Mouse (Mus musculus) ES-E14 (cell line): ENCODE measurements around the gene Syngr4. TPM values are rescaled to one million over a fixed set of nuclear protein-coding genes. Genes with fewer than 3 reads are reported as not detected.

Experiments
- DNase-seq: peaks from one replicate; pipeline ENCODE4 v3.0.0-alpha.2; 2013; ENCODE audit warnings: low read depth, low spot score
- H3K27ac ChIP-seq: 2 replicates; pipeline ENCODE4 v1.5.1; 2012; ENCODE audit warnings: low read depth, mild to moderate bottlenecking, low read length, moderate library complexity, mixed read lengths; ENCODE audit not compliant: poor library complexity, insufficient read depth, severe bottlenecking
- H3K36me3 ChIP-seq: 2 replicates; pipeline ENCODE4 v1.6.1; 2012; ENCODE audit warnings: mild to moderate bottlenecking, low read length, moderate library complexity, mixed read lengths; ENCODE audit not compliant: control insufficient read depth, poor library complexity, insufficient read depth, severe bottlenecking
- H3K4me1 ChIP-seq, 2 experiments: fragments of 150-350 bp in 1 of 2; sonication (generic) in 1 of 2; 2 replicates each; pipeline ENCODE4 v1.6.1; 2012; ENCODE audit warnings: low read length in 2 of 2, mild to moderate bottlenecking in 1 of 2, mixed read lengths in 1 of 2; ENCODE audit not compliant: control insufficient read depth in 2 of 2, insufficient read depth in 2 of 2, poor library complexity in 1 of 2
- H3K4me3 ChIP-seq, 2 experiments: fragments of 150-350 bp in 1 of 2; sonication (generic) in 1 of 2; 2 replicates each; pipeline ENCODE4 v1.5.1; 2012; ENCODE audit warnings: low read length in 2 of 2, low read depth in 1 of 2, mild to moderate bottlenecking in 1 of 2, mixed read lengths in 1 of 2; ENCODE audit not compliant: insufficient read depth in 1 of 2, poor library complexity in 1 of 2, severe bottlenecking in 1 of 2
- H3K9ac ChIP-seq: 2 replicates; pipeline ENCODE4 v1.6.1; 2012; ENCODE audit warnings: low read depth, mild to moderate bottlenecking, low read length, mixed read lengths; ENCODE audit not compliant: poor library complexity, insufficient read depth, severe bottlenecking
- H3K9me3 ChIP-seq: fragments of 150-350 bp; sonication (generic); 2 replicates; pipeline ENCODE4 v1.6.1; 2012; ENCODE audit warnings: low read depth, mild to moderate bottlenecking, low read length; ENCODE audit not compliant: control insufficient read depth, insufficient read depth
- CHD2 ChIP-seq: IDR thresholded peaks from 2 replicates; pipeline ENCODE4 v1.6.1; 2014; ENCODE audit warnings: mild to moderate bottlenecking, low read depth, low read length, inconsistent platforms
- HCFC1 ChIP-seq: IDR thresholded peaks from 2 replicates; pipeline ENCODE4 v1.6.1; 2012; ENCODE audit warnings: low read length, inconsistent platforms, borderline replicate concordance; ENCODE audit not compliant: insufficient read depth
- MAFK ChIP-seq: IDR thresholded peaks from 2 replicates; pipeline ENCODE4 v1.6.1; 2014; ENCODE audit warnings: mild to moderate bottlenecking, low read depth, low read length, inconsistent platforms; ENCODE audit not compliant: insufficient read depth
- ZC3H11A ChIP-seq: IDR thresholded peaks from 2 replicates; pipeline ENCODE4 v1.6.1; 2012; ENCODE audit warnings: low read depth, mild to moderate bottlenecking, inconsistent platforms, low read length, borderline replicate concordance
- ZNF384 ChIP-seq: IDR thresholded peaks from 2 replicates; pipeline ENCODE4 v1.6.1; 2012; ENCODE audit warnings: low read depth, low read length, inconsistent platforms
- in situ Hi-C, 2 experiments: fragments of 600-800 bp; cut with MboI; formaldehyde crosslinking; loops; one replicate each; pipeline ENCODE4 v1.15.1; 2025; ENCODE audit warnings: low sequenced_read_pairs in 2 of 2, inconsistent platforms in 1 of 2; ENCODE audit not compliant: unreplicated experiment in 2 of 2
- total RNA-seq: library from RNA; depleted of rRNA; stranded (reverse); fragments of 300-350 nt; gene quantifications from 2 replicates; pipeline ENCODE4 v1.2.3, GENCODE M21; 2012

Gene Syngr4
- total RNA-seq, 1 experiment, result not detected

- no peak overlapping the region for H3K9ac ChIP-seq
- H3K27ac ChIP-seq, result no peak overlapping the region
- TF ChIP-seq ZC3H11A (no peak), ZNF384 (no peak), MAFK (no peak), HCFC1 (no peak), CHD2 (no peak)
- H3K36me3 ChIP-seq, result no peaks in the 10 kb centered on the region
- in situ Hi-C loops, result no loop called here
- no peak overlapping the region for H3K4me3 ChIP-seq
- no peaks in the 10 kb centered on the region for H3K9me3 ChIP-seq
- DNase-seq, result no peak
- peaks cover 5 to 7% of the 10 kb centered on the region in 2 experiments; a peak in 2 of 4 replicates for H3K4me1 ChIP-seq
These were observed 37.5 kb downstream of the Syngr4 start for GRCm38 (mm10) chr7:45859008-45859407.

GRCm38 (mm10) chr7:45856950-45857901 lies 39.3 kb downstream of the Syngr4 start:
- Histone ChIP-seq H3K27ac (no peak overlapping the region), H3K4me1 (peaks cover 2 to 5% of the 10 kb centered on the region in 2 experiments; a peak in 2 of 4 replicates), H3K9me3 (no peaks in the 10 kb centered on the region), H3K9ac (no peak overlapping the region; the same call in 1 of the 2 replicates), H3K36me3 (no peaks in the 10 kb centered on the region), H3K4me3 (peak overlapping the region; percentile 39 to 41)
- in situ Hi-C loops, result no loop called here
- no peak for DNase-seq
- TF ChIP-seq ZC3H11A (no peak), MAFK (no peak), HCFC1 (no peak), CHD2 (no peak), ZNF384 (no peak)

- H3K36me3 ChIP-seq, result no peaks in the 10 kb centered on the region
- no peaks in the 10 kb centered on the region for H3K9me3 ChIP-seq
- peaks cover 2 to 4% of the 10 kb centered on the region in 2 experiments; a peak in 2 of 4 replicates for H3K4me1 ChIP-seq
- DNase-seq, result no peak
- no peak overlapping the region for H3K9ac ChIP-seq
- TF ChIP-seq ZNF384 (no peak), ZC3H11A (no peak), CHD2 (no peak), HCFC1 (no peak), MAFK (no peak)
- in situ Hi-C loops, result no loop called here
- H3K4me3 ChIP-seq, result no peak overlapping the region
- H3K27ac ChIP-seq, result no peak overlapping the region
These were observed 43.4 kb downstream of the Syngr4 start for GRCm38 (mm10) chr7:45853089-45853488.

- Histone ChIP-seq H3K9me3 (no peaks in the 10 kb centered on the region), H3K9ac (no peak overlapping the region), H3K4me3 (no peak overlapping the region), H3K27ac (no peak overlapping the region), H3K4me1 (no peaks in the 10 kb centered on the region), H3K36me3 (no peaks in the 10 kb centered on the region)
- in situ Hi-C loops, result no loop called here
- no peak for DNase-seq
- TF ChIP-seq ZNF384 (no peak), HCFC1 (no peak), MAFK (no peak), ZC3H11A (no peak), CHD2 (no peak)
These were observed 45.9 kb downstream of the Syngr4 start for GRCm38 (mm10) chr7:45850661-45851060.
